In genomic region chr4:103677195-103677594, GRCm38 (mm10) we compare ENCODE assay signal across 20 mouse cellular contexts. TPM values are rescaled to one million over a fixed set of nuclear protein-coding genes. Genes with fewer than 3 reads are reported as not detected.
"Had no signal": no experiment of that assay in that cellular context is flagged by ENCODE, and none has a peak within 500 bp of the region (broad histone marks: within the 10 kb centered on the region; RNA-seq: fewer than 3 reads in every experiment).

No protein-coding gene starts in this region.

- H3K9ac ChIP-seq: lung, embryonic 15.5 days; midbrain, embryonic 13.5 days; midbrain, embryonic 15.5 days; neural tube, embryonic 12.5 days; stomach, embryonic 15.5 days had no signal

- DNase-seq: lung, adult 2 months; lung, postnatal 14 days; lung, postnatal 36 days; right cerebral cortex, postnatal 14 days; thymus, adult 2 months; thymus, postnatal 25 days; thymus, postnatal 4 days had no signal

- H3K27me3 ChIP-seq: lung, embryonic 15.5 days; megakaryocyte, embryonic 14.5 days; midbrain, embryonic 13.5 days; midbrain, embryonic 15.5 days; neural tube, embryonic 12.5 days; stomach, embryonic 15.5 days had no signal

- ATAC-seq: lung, postnatal 0 days; midbrain, embryonic 13.5 days; midbrain, embryonic 15.5 days had no signal

- H3K4me1 ChIP-seq: lung, embryonic 15.5 days; megakaryocyte, embryonic 14.5 days; midbrain, embryonic 13.5 days; midbrain, embryonic 15.5 days; neural tube, embryonic 12.5 days; stomach, embryonic 15.5 days had no signal

- H3K36me3 ChIP-seq: lung, embryonic 15.5 days; midbrain, embryonic 13.5 days; midbrain, embryonic 15.5 days; neural tube, embryonic 12.5 days; stomach, embryonic 15.5 days had no signal

- H3K9me3 ChIP-seq: lung, embryonic 15.5 days; midbrain, embryonic 13.5 days; midbrain, embryonic 15.5 days; neural tube, embryonic 12.5 days; stomach, embryonic 15.5 days had no signal

- H3K27ac ChIP-seq: lung, embryonic 15.5 days; macrophage; midbrain, embryonic 13.5 days; midbrain, embryonic 15.5 days; neural tube, embryonic 12.5 days; stomach, embryonic 15.5 days; stomach, postnatal 0 days had no signal

- H3K4me2 ChIP-seq: lung, embryonic 15.5 days; midbrain, embryonic 11.5 days; midbrain, embryonic 13.5 days; midbrain, embryonic 15.5 days; neural tube, embryonic 12.5 days; stomach, embryonic 15.5 days had no signal

- H3K4me3 ChIP-seq: lung, embryonic 15.5 days; megakaryocyte, embryonic 14.5 days; midbrain, embryonic 13.5 days; midbrain, embryonic 15.5 days; neural tube, embryonic 12.5 days; stomach, embryonic 15.5 days had no signal

RNA-seq across cellular contexts. Expression of gene Dab1, which starts 58.0 kb away (rescaled TPM):
- total RNA-seq: megakaryocyte progenitor cell, adult 5-6 weeks; monocyte, adult 5-6 weeks; neutrophil, adult 5-6 weeks had no signal
- polyA plus RNA-seq: macrophage had no signal
